Mouse (Mus musculus): Measurements from ENCODE around the gene Prok2. TPM values are rescaled to one million over a fixed set of nuclear protein-coding genes. Genes with fewer than 3 reads are reported as not detected.

Gene Prok2
- total RNA-seq (2021), result not detected
- long read RNA-seq, experiment 1, result 0 reads
- long read RNA-seq, experiment 2, result 0 reads

- DNase-seq, result no peak
Observed at GRCm38 (mm10) chr6:99725971-99726561, at the start of gene Prok2. Gene Prok2 (minus strand): TSS chr6:99726392.

GRCm38 (mm10) chr6:99774680-99775079, 48.5 kb upstream of the Prok2 start:
- DNase-seq, result no peak

GRCm38 (mm10) chr6:99768495-99768894, 42.3 kb upstream of the Prok2 start:
- DNase-seq, result no peak

DNA sequence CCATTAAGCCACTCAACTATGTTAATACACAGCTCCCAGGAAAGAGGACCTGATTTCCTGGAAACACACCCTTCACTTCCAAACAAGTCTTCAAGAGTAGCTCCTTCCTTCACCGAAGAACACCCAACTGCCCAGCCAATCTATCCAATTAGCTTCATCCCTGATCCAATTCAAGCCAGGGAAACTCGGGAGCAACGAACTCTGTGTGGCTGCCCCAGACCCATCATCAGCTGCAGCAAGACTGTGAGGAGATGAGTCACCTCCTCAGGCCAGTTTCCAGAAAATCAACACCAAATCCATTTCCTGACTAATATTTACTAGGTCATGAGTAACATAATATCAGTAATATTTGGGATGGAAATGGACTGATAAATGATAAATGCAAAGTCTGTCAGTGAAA, 38.7 kb upstream of the Prok2 start:
- no peak for DNase-seq

- DNase-seq, result no peak
Observed at GRCm38 (mm10) chr6:99762069-99762985, 36.1 kb upstream of the Prok2 start.

- DNase-seq, result no peak
Observed at GRCm38 (mm10) chr6:99756105-99756504, 29.9 kb upstream of the Prok2 start.

DNA sequence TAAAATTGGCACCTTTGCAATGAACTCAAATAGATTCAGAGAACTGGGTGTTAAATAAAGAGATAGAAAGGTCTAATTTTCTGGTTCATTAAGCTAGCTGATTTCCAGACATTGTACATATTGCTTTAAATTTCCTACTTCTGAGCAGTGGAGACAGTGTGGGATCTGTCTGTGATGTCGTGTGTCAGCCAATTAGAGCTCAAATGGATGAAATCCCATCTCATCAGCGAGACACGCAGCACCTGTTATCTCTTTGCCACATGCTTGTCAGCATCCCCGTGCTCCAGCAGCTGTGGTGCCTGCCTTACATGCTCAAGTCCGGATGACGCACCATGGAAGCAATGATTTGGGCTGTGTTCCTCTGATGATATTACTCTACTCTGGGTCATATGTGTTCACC, 25.1 kb upstream of the Prok2 start:
- DNase-seq, result no peak

GRCm38 (mm10) chr6:99746275-99746674, 20.1 kb upstream of the Prok2 start:
- DNase-seq, result no peak

DNA sequence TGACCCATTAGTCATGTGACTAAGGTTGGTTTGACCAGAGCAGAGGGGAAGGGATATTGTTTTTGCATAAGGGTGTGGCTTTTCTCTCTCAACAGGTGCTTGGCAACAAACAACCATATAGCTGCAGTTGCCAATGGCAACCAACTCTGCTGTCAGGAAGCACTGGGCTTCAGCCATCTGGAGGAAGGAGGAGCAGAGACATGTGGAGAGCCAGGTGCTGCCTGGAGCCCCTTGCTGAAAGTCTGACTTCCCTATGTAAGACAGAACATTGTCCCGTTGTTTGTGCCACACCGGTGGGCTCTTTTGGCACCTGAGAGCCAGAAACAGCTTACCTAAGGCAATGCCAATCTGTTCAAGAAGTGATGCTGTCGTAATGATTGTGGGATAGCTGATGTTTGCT, 16.7 kb upstream of the Prok2 start:
- no peak for DNase-seq

DNA sequence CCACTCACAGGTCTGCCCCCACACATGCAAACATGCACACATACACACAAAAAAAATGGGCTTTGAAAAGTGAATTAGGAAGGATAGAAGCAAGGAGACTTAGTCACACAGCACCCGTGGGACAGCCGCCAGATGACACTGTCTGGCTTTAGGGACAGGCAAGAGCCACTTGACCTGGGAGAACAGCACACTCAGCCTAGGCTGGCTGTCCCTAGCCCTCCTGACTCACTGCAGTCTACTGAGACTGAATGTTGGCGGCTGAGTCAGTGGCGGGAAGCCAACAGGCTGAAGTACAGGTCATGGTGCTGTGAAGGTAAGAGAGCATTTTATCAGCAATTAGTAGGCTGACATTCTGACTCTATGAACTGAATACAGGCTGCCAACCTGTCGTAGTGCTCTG, 8.5 kb upstream of the Prok2 start:
- DNase-seq, result no peak

DNA sequence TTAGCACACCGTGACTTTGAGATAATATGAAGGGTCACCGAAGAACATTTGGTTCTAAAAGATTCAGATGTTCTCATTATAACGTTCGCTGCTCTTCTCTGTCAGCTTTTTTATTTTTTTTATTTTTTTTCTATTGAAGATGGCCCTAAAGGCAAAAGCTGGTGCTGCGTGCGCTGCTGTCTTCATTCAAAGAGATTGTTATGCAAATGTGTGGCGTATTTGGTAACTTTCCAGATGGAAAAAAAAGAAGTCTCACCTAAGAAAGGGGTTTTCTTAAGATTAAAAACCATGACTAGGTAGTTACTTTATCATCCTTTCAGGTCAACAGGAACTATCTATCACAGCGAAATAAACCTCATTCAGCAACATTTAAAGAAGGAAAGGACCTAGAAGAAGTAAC, 6.5 kb upstream of the Prok2 start:
- DNase-seq, result no peak

DNA sequence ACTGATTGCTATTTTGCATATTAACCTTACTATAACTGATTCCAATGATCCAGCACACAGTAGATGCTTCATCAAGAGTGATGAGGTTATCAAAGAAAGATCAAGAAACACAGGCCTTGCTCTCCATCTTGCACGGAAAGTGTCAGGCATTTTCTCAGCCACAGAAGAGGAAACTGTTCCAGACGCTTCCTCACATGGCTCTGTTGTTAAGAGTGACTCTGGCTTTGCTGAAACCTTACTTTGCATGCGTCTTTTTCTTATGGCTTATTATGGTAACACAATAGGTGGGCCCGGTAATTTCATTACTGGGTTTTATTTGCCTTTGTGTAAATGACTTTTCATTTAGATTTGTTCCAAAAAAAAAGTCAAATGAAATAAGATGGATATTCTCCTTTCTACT, 5.7 kb upstream of the Prok2 start:
- no peak for DNase-seq

GRCm38 (mm10) chr6:99729853-99730252, 3.7 kb upstream of the Prok2 start:
- DNase-seq, result no peak

- no peak for DNase-seq
Observed at GRCm38 (mm10) chr6:99726576-99727303, 548 bp upstream of the Prok2 start.

DNA sequence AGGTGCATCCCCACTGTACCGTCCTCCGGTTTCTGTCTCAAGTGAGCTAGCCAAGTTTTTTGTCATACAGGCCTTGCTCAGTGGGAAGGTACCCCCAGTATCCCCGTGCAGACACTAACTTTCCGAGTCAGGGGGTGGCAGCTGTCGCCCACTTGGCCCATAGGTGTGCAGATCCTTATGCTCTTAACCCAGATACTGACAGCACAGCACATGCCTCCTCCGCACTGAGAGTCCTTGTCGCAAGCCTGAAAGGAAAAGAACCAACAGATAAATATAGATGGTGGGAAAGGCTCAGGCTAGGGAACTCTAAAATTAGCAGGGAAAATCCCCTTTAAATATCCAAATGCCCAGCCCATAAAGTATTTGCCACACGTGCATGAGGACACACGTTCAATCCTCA, 3.8 kb downstream of the Prok2 start:
- no peak for DNase-seq

GRCm38 (mm10) chr6:99721032-99721431, 5.2 kb downstream of the Prok2 start:
- no peak for DNase-seq

GRCm38 (mm10) chr6:99715913-99716312, 10.3 kb downstream of the Prok2 start:
- DNase-seq, result no peak

GRCm38 (mm10) chr6:99715191-99715590, 11.0 kb downstream of the Prok2 start:
- DNase-seq, result no peak

GRCm38 (mm10) chr6:99713256-99713655, 12.9 kb downstream of the Prok2 start:
- DNase-seq, result no peak

GRCm38 (mm10) chr6:99711576-99712101, 14.6 kb downstream of the Prok2 start:
- no peak for DNase-seq

- DNase-seq, result no peak
Observed at GRCm38 (mm10) chr6:99700484-99700883, 25.7 kb downstream of the Prok2 start.

- no peak for DNase-seq
Observed at GRCm38 (mm10) chr6:99692916-99693841, 33.0 kb downstream of the Prok2 start.
